Mouse (Mus musculus): ENCODE results near the gene Prr23a1. TPM values are rescaled to one million over a fixed set of nuclear protein-coding genes. Genes with fewer than 3 reads are reported as not detected.

Gene Prr23a1
- not detected in 2 replicates for polyA plus RNA-seq (2015; fragmentation: Nextera tagmentation; extraction: Ambion mirVana)

GRCm38 (mm10) chr9:98842117-98842516 lies at the start of gene Prr23a1:
Gene Prr23a1, plus strand, starts transcription at chr9:98842503.

GRCm38 (mm10) chr9:98856210-98856609 lies 13.9 kb downstream of the Prr23a1 start, which contains the start of gene Prr23a2:
Gene Prr23a2, plus strand, starts transcription at chr9:98856494.

GRCm38 (mm10) chr9:98864571-98864970 lies 22.3 kb downstream of the Prr23a1 start, which contains the start of gene Prr23a3:
Gene Prr23a3, plus strand, starts transcription at chr9:98864767.

Other genes with a start within 250 kb of the Prr23a1 start
- 32.3 and 33.2 TPM in 2 replicates for gene Mrps22, start 240.8 kb upstream of the Prr23a1 start, polyA plus RNA-seq (2015; fragmentation: Nextera tagmentation; extraction: Ambion mirVana)
- gene Prr23a2, start 14.0 kb downstream of the Prr23a1 start, polyA plus RNA-seq (2015; fragmentation: Nextera tagmentation; extraction: Ambion mirVana): not detected in 2 replicates
- gene Prr23a3, start 22.3 kb downstream of the Prr23a1 start, polyA plus RNA-seq (2015; fragmentation: Nextera tagmentation; extraction: Ambion mirVana): not detected in 2 replicates
- gene 7420426K07Rik, start 60.6 kb downstream of the Prr23a1 start, polyA plus RNA-seq (2015; fragmentation: Nextera tagmentation; extraction: Ambion mirVana): not detected in 2 replicates
- gene Foxl2, start 112.8 kb downstream of the Prr23a1 start, polyA plus RNA-seq (2015; fragmentation: Nextera tagmentation; extraction: Ambion mirVana): not detected in 2 replicates
- gene Faim, start 143.9 kb downstream of the Prr23a1 start, polyA plus RNA-seq (2015; fragmentation: Nextera tagmentation; extraction: Ambion mirVana): 25.1 and 28.9 TPM in 2 replicates
- not detected in 2 replicates for gene Gm1123, start 193.2 kb downstream of the Prr23a1 start, polyA plus RNA-seq (2015; fragmentation: Nextera tagmentation; extraction: Ambion mirVana)

Data from spleen, postnatal 0 days (tissue).